Mouse (Mus musculus) frontal cortex, postnatal 10 days (tissue): ENCODE measurements around the gene Nfyb.

Experiments used
- DNase-seq, 2 experiments: peaks; one replicate each; pipeline ENCODE4 v3.0.0; 2022; ENCODE audit warnings: low spot score in 2 of 2, mixed read lengths in 1 of 2

The Nfyb gene

GRCm38 (mm10) chr10:82779831-82780230 is 15.9 kb upstream of the Nfyb start:
- no peak for DNase-seq

DNA sequence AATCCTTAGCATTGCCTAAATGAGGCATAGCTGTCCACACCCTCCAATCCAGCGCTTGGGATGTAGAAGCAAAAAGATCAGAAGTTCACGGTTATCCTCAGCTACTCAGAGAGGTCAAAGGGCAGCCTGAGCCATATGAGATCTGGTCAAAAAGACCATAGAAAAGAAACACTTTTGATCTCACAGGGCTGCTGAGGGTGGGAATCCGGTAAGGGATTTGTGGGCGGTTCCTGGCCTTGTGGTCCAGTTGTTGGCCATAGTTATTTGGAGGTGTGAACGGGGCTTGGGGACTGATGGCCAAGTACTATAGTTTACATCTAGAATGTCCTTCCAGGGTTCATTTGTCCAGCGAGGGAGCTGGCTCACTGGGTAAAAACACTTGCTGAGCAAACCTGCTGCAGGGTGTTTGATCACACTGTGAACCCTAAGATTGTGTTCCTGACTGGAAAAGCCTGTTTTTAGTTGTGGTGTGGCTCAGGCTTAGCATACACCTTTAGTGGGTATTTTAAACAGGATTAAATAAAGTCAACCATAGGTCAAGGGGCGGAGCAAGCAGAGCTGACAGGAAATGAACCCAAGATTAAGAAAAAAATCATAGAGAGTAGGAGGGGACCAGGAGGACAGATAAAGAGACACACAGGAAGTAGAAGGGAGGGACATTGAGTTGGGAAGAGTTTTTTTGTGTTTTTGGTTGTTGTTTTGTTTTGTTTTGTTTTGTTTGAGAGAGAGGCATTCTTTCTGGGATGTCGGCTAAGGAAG is 15.0 kb upstream of the Nfyb start:
- no peak for DNase-seq

DNA sequence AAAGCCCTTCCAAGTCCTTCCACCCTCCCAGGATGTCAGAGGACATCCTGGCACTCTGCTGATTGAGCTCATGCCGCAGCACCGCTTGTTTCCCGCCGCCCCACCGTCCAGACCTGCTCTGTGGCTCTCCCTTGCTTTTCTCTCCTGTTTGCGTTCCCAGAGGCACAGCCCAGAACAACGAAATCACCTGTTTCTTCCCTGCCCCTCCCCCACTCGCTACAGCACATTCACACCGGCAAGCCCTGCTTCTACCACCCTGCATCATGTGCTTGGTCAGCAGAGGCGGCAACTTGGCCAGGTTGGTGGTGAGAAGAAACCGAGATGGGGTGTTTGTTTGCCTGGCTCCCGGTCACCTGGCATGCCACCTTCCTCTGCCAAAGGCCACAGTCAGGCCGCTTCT is 13.9 kb upstream of the Nfyb start:
- no peak for DNase-seq

GRCm38 (mm10) chr10:82777075-82777474 is 13.1 kb upstream of the Nfyb start:
- no peak for DNase-seq

- DNase-seq, result no peak
These were observed 10.9 kb upstream of the Nfyb start for GRCm38 (mm10) chr10:82774841-82775240.

GRCm38 (mm10) chr10:82771595-82772170 is 7.7 kb upstream of the Nfyb start:
- no peak for DNase-seq

GRCm38 (mm10) chr10:82770713-82771112 is 6.8 kb upstream of the Nfyb start:
- no peak for DNase-seq

- no peak for DNase-seq
These were observed 5.0 kb upstream of the Nfyb start for GRCm38 (mm10) chr10:82768901-82769300.

- peak in 1 of 2 experiments; percentile 53 for DNase-seq
These were observed 925 bp downstream of the Nfyb start for GRCm38 (mm10) chr10:82762756-82763681.

- DNase-seq, result peak in 1 of 2 experiments; percentile 31
These were observed 2.7 kb downstream of the Nfyb start for GRCm38 (mm10) chr10:82761037-82761811.

- DNase-seq, result no peak
These were observed 4.2 kb downstream of the Nfyb start for GRCm38 (mm10) chr10:82759706-82760105.

DNA sequence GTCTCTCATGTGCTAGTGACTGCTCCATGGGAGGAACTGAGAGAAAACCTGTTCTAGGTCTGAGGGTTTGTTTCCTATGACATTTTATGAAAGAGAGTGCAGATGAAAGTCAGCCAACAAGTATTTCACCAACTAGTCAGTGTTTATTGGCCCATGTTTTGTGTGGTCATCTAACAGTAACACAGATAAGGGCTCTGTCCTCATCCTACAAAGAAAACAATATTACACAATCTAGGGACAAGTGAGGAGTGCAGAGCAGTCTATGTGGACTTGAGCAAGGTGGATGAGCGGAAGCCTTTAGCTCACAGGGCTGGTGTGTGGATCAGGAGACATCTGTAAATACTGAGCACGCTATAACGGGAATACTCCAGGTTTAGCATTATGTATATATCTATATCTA is 5.1 kb downstream of the Nfyb start:
- no peak for DNase-seq

GRCm38 (mm10) chr10:82758368-82758767 is 5.6 kb downstream of the Nfyb start:
- no peak for DNase-seq

DNA sequence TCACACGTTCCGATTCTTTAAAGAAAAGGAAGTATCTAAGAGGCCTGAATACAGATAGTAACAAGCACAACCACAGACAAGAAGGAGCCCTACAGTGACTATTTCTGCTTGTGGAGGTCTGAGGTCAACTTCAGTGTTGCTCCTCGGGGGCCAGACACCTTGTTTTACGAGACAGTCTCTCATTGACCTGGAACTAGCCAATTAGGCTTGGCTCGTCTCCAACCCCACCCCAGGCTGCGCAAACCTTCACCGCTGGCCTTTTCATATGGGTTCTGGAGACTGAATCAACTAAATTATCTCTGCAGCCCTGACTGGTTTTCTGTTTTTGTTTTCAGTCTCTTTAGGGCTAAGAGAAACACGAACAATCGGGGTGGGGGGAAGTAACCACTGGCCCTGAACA is 6.6 kb downstream of the Nfyb start:
- no peak for DNase-seq

- DNase-seq, result no peak
These were observed 7.5 kb downstream of the Nfyb start for GRCm38 (mm10) chr10:82756466-82756865.

- no peak for DNase-seq
These were observed 8.6 kb downstream of the Nfyb start for GRCm38 (mm10) chr10:82755213-82755890.

- no peak for DNase-seq
These were observed 9.3 kb downstream of the Nfyb start for GRCm38 (mm10) chr10:82754642-82755041.

DNA sequence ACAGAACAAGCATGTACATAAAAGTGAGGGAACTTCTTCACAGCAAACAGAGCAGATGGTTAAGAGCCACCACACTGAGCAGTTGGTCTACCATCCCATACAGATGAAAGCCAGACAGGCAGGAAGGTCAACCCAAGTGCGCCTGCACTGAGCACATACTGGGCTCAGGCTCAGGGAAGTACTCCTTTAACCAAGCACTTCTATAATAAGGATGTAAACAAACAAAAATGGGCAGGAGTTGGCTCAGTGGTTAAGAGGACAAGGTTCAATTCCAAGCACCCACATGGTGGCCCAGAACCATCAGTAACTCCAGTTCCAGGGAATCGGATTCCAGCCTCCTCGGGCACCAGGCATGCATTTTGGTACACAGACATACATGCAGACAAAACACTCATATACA is 11.0 kb downstream of the Nfyb start:
- no peak for DNase-seq

DNA sequence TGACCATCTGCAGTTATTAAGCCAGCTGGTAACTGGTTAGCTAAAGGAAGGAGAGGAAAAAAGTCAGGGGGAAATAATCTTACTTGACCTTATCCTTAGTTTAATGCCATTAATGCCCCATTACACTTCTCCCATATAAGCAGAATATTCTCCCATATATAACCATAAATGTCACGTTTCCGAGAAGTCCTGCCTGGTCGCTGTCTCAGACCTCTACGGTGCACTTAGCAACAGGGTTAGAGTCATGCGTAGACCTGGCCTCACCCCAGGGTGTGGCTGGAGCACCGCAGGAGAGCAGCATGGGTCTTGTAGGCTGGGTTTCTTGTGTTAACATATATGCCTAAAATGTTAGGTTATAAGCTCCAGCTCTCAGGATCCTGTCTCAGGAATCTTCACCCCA is 13.2 kb downstream of the Nfyb start:
- no peak for DNase-seq

DNA sequence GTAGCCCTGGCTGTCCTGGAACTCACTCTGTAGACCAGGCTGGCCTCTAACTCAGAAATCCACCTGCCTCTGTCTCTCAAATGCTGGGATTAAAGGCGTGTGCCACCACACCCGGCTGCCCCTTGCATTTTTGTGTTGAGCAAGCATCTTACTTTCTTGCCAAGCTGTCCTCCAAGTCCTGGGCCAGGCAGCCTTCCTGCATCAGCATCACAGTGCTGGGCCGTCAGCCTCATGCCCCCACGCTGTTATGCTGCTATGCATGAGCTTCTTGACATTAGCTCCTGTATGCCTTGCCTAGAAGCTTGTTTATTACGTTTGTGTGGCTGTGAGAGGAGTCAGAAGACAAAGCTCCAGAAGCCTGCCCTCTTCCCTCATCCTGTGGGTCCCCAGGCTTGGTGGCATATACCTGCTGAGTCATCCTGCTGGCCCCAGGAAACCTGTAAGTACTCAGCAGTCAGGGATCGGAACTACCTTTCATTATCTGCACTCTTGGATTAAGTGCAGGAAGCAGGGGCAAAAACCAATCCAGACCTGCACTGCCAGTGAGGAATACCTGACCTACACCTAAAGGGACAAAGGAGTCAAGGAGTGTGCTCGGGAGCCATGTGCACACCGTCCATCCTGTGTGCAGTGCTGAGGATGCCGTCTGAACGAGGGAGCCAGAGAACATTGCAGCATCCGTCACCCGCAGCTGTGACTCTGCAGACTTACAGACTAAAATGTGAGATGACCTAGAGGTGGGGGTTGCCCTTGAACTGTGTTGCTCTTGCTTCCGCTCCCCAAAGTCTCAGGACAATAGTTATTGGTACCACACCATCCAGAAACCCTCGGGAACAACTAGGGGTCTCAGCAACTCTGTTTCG is 16.7 kb downstream of the Nfyb start:
- DNase-seq, result no peak
